Mouse (Mus musculus): ENCODE results near the gene Tctn1.
A peak's percentile ranks its signal among the peaks of the same experiment; 100 is the strongest.

The Tctn1 gene

GRCm38 (mm10) chr5:122285767-122286150 is 21.5 kb upstream of the Tctn1 start:
- DNase-seq (ENCODE audit: low read depth, low spot score): peak; percentile 48

- DNase-seq (ENCODE audit: low read depth, low spot score): peak; percentile 63
Observed at GRCm38 (mm10) chr5:122285029-122285766, 20.9 kb upstream of the Tctn1 start.

- peak; percentile 97 for DNase-seq (ENCODE audit: low read depth, low spot score)
Observed at GRCm38 (mm10) chr5:122284183-122285028, 20.1 kb upstream of the Tctn1 start, which contains the start of gene Pptc7. Gene Pptc7 (plus strand): TSS chr5:122284365.

- DNase-seq (ENCODE audit: low read depth, low spot score): no peak
Observed at GRCm38 (mm10) chr5:122283828-122284182, 19.5 kb upstream of the Tctn1 start.

- peak; percentile 38 for DNase-seq (ENCODE audit: low read depth, low spot score)
Observed at GRCm38 (mm10) chr5:122280827-122281462, 16.7 kb upstream of the Tctn1 start.

- no peak for DNase-seq (ENCODE audit: low read depth, low spot score)
Observed at GRCm38 (mm10) chr5:122280422-122280826, 16.2 kb upstream of the Tctn1 start.

- DNase-seq (ENCODE audit: low read depth, low spot score): no peak
Observed at GRCm38 (mm10) chr5:122279799-122280421, 15.7 kb upstream of the Tctn1 start.

- DNase-seq (ENCODE audit: low read depth, low spot score): no peak
Observed at GRCm38 (mm10) chr5:122278946-122279345, 14.7 kb upstream of the Tctn1 start.

GRCm38 (mm10) chr5:122274785-122275184 is 10.5 kb upstream of the Tctn1 start:
- DNase-seq (ENCODE audit: low read depth, low spot score): peak; percentile 72

GRCm38 (mm10) chr5:122272821-122273220 is 8.6 kb upstream of the Tctn1 start:
- DNase-seq (ENCODE audit: low read depth, low spot score): no peak

GRCm38 (mm10) chr5:122268858-122269604 is 4.8 kb upstream of the Tctn1 start:
- DNase-seq (ENCODE audit: low read depth, low spot score): no peak

- peak; percentile 87 for DNase-seq (ENCODE audit: low read depth, low spot score)
Observed at GRCm38 (mm10) chr5:122267899-122268298, 3.6 kb upstream of the Tctn1 start.

GRCm38 (mm10) chr5:122267136-122267535 is 2.9 kb upstream of the Tctn1 start:
- no peak for DNase-seq (ENCODE audit: low read depth, low spot score)

GRCm38 (mm10) chr5:122265942-122266341 is 1.7 kb upstream of the Tctn1 start:
- no peak for DNase-seq (ENCODE audit: low read depth, low spot score)

GRCm38 (mm10) chr5:122265187-122265586 is 927 bp upstream of the Tctn1 start:
- peak; percentile 68 for DNase-seq (ENCODE audit: low read depth, low spot score)

GRCm38 (mm10) chr5:122262104-122262503 is 2.2 kb downstream of the Tctn1 start:
- DNase-seq (ENCODE audit: low read depth, low spot score): peak; percentile 75

GRCm38 (mm10) chr5:122258027-122258741 is 6.1 kb downstream of the Tctn1 start:
- peak; percentile 48 for DNase-seq (ENCODE audit: low read depth, low spot score)

GRCm38 (mm10) chr5:122251895-122252606 is 12.2 kb downstream of the Tctn1 start:
- DNase-seq (ENCODE audit: low read depth, low spot score): no peak

- no peak for DNase-seq (ENCODE audit: low read depth, low spot score)
Observed at GRCm38 (mm10) chr5:122249281-122249680, 15.0 kb downstream of the Tctn1 start.

GRCm38 (mm10) chr5:122247934-122248333 is 16.3 kb downstream of the Tctn1 start:
- no peak for DNase-seq (ENCODE audit: low read depth, low spot score)
